Mouse (Mus musculus): ENCODE results near the gene Ctxn1.
"Not testable (repeated sequence)": the region's sequence is repeated elsewhere in the genome, so short reads cannot be mapped to it uniquely, and the experiment has no call there.

The Ctxn1 gene

DNA sequence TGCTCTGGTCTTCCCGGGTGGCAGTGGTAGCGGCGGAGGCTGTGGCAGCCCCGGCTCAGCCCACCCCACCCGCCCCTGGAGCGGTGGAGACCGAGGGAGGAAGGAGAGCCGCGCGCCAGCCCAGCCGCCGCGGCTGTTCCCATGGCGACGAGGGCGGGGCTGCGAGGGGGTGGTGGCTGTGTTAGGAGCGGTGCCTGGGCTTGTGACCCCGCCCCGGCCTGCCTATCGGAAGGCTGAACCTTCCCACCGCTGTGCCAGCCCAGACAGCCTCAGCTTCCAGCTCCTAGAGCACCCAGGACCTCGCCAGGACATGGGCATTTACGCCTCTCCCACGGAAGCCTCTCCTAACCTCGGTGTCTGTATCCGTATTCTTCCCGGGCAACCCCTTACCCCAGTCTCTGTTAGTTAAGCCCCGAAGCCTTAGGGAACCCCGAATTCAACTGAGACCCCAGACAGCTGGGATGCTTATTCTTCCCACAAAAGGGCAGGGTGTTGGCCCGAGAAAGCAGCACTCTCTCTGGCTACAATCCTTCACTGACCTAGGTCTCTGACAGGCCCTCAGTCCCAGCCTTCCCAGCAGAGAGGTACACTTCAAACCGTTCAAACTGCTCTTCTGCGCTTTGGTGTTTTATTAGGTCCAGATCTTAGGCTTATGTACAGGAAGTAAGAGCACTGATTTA is at the start of gene Ctxn1:
TSS of gene Ctxn1 (minus strand) at position 150 of the 680 bp plus-strand sequence.
- DNase-seq (ENCODE audit: low spot score), result peak; percentile 91

- no peak for DNase-seq (ENCODE audit: low spot score)
Observed at GRCm38 (mm10) chr8:4305838-4306237, 46.8 kb upstream of the Ctxn1 start.

GRCm38 (mm10) chr8:4304124-4304547 is 45.1 kb upstream of the Ctxn1 start:
- DNase-seq (ENCODE audit: low spot score), result peak; percentile 42

DNA sequence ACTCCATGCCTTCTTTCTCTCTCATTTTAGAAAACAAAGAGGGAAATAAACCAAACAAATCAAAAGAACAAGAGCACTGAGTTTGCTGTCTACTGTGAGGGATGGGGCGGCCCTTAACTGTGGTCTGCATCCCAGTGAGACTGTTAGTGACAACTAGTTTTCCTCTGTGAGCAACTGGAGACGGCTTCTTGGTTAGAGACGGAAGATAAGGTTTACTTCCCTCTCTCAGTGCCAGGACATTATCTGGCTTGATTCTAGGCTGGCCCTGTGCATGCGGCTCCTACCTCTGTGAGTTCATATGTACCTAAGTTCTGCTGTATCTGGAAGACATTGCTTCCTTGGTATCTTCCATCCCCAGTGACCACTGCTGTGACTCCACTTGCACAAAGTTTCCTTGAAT is 38.7 kb upstream of the Ctxn1 start:
- DNase-seq (ENCODE audit: low spot score), result no peak

DNA sequence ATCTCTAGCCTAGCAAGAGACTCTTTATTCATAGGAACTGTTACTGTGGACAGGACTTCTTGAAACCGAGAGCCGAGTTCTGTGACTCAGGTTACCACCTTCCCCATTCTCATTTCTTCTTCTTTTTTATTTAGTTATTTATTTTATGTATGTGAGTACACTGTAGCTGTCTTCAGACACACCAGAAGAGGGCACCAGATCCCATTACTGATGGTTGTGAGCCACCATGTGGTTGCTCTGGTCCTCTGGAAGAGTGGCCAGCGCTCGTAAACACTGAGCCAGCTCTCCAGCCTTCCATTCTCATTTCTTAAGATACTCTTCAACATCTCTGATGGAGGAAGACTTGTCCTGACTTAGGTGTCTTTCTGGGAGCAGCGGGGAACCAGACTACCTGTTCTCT is 33.7 kb upstream of the Ctxn1 start:
- DNase-seq (ENCODE audit: low spot score), result no peak

DNA sequence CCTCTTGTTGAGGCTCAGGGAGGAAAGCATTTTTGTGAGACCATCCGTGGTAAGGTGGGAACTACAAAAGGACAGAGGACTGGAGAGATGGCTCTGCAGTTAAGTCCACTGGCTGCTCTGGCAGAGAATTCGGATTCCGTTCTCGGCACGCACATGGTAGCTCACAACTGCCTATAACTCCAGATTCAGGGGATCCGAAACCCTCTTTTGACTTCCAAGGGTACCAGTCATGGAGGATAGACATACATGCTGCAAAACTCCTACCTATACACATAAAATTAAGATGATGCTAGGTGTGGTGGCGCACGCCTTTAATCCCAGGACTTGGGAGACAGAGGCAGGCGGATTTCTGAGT is 17.0 kb upstream of the Ctxn1 start:
- DNase-seq (ENCODE audit: low spot score), result no peak

- peak; percentile 95 for DNase-seq (ENCODE audit: low spot score)
Observed at GRCm38 (mm10) chr8:4275275-4276110, 16.4 kb upstream of the Ctxn1 start, which contains the start of gene Timm44. TSS of gene Timm44 (minus strand) at chr8:4275913.

GRCm38 (mm10) chr8:4269609-4270008 is 10.5 kb upstream of the Ctxn1 start:
- no peak for DNase-seq (ENCODE audit: low spot score)

DNA sequence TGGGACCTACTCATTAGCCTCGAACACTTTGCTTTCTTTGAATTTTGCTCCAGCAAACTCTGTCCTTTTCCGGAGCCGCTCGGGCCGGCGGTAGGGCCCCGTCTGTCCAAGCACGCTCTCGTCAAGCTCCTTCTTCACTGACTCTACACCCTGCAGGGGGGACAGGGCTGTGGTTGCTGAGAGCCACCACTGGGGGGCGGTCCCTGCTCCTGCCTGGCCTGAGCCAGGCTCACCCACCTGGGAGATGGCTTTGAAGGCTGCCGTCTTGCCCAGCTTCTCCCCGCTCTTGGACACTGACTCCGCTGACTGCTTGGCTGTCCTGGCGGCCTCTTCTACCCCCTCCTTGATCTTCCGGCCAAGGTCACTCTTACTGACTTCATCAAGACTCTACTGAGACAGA is 8.6 kb upstream of the Ctxn1 start:
- no peak for DNase-seq (ENCODE audit: low spot score)

- no peak for DNase-seq (ENCODE audit: low spot score)
Observed at GRCm38 (mm10) chr8:4265160-4265914, 6.3 kb upstream of the Ctxn1 start.

DNA sequence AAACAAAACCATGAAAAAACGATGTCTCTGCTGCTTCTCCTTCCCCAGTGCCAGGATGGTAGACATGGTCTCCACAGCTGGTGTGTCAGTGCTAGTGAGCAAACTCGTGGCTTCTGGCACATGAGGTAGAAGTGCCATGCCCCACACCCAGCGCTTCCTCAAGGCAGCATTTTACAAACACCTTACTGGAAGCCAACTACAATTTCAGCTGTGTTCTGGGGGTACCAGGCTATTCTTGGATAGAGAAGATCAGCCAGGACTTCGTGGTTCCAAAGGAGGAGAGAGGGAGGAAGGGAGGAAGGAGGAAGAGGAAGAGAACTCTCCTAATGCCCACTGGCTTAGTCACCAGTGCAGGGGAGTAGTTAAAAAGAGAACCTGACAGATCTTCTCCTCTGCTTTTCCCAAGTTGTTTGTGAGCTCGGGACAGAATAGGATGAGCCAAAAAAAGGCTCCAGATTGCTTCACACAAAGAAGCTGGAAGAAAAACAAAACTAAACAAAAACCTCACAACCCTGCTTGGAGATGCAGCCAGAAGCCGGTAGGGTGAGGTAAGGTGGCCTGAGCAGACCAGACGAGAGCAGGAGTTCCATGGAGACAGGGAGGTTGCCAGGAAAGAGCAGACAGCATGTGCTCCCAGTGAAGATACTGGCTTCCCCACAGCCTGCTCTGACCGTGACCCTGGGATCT is 4.2 kb upstream of the Ctxn1 start:
- no peak for DNase-seq (ENCODE audit: low spot score)

- DNase-seq (ENCODE audit: low spot score), result no peak
Observed at GRCm38 (mm10) chr8:4259805-4260170, 714 bp upstream of the Ctxn1 start.

- DNase-seq (ENCODE audit: low spot score), result no peak
Observed at GRCm38 (mm10) chr8:4258678-4259077, 396 bp downstream of the Ctxn1 start.

DNA sequence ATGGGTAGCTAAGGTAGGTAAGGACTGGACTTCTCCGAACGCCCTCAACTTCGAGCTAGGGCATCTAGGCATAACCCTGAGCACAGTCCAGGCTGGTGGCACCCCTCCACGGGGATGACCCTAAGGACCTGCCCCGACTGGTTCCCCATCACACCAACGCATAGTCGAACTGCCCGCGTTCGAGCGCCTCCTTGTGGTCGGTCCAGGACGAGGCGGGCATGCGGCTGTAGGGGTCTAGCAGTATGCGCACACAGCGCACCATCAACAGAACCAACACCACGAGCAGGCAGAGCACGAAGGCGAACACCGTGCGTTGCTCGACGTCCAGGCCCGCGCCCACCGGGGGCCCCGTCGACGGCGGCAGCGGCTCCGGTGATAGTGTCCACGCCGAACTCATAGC is 841 bp downstream of the Ctxn1 start:
- peak; percentile 72 for DNase-seq (ENCODE audit: low spot score)

GRCm38 (mm10) chr8:4257350-4257749 is 1.7 kb downstream of the Ctxn1 start:
- no peak for DNase-seq (ENCODE audit: low spot score)

DNA sequence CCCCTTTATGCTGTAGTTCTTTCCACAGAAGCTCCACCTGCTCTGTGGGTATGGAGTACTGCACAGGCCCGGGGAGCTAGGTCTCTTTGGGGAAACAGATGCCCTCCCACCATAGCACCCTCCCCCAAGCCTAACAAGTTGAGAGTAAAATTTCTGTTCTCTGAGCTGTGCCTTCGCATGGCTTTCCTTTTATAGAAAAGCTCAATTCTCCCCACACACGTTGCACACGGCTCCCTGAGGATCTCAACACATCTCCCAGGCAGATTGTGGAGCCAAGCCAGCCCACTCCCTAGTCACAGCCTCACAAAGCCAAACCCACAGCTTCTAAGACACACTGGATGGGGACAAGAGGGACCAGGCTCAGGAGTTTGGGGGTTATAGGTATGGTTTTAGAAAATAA is 2.2 kb downstream of the Ctxn1 start:
- no peak for DNase-seq (ENCODE audit: low spot score)

GRCm38 (mm10) chr8:4255471-4255870 is 3.6 kb downstream of the Ctxn1 start:
- DNase-seq (ENCODE audit: low spot score), result not testable (repeated sequence)

DNA sequence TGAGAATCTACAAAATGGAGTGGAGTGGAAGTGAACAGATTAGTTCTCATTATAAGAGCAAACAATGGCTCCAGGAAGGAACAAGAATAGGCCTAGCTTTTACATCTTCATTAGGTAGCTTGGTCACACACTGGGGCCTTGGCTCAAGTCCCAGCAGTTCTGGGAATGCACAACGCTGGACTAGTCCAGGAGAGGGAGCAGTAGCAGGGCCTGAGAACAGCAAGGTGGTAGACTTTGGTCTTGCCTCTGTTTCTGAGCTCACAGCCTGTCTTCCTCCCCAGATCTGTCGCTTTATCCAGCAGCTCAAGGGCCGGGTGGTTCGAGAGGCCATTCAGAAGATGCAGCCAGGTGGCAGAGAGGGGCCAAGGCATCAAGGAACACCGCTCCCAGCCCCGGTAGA is 5.1 kb downstream of the Ctxn1 start:
- DNase-seq (ENCODE audit: low spot score), result no peak

GRCm38 (mm10) chr8:4252934-4253841 is 5.9 kb downstream of the Ctxn1 start, which contains the start of gene Snapc2:
TSS of gene Snapc2 (plus strand) at chr8:4253080.
- peak; percentile 94 for DNase-seq (ENCODE audit: low spot score)

DNA sequence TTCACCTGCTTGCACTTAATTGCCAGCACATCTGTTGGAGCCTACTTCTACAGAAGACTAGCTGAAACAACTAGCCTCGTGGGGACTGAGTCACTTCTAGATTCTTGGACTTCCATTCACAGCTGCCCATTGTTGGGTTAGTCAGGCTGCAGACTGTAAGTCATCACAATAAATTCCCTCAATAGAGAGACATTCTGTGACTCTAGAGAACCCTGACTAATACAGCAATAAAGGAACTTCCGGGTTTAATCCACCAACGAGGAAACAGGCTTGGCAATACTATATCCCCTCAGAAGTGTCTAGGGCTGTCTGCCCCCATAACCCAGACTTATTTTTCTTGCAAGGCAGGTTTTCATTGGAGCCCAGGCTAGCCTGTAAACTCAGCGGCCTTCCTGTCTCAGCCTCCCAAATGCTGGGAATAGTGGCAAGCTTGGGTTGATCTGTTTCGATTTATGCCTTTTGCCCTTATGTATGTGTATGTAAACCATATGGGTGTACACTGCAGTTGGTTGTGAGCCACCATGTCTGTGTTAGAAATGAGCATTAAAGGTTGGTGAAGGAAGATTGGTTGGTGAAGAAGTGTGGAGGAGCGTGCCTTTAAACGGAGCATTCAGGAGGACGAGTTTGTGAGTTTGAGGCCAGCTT is 6.8 kb downstream of the Ctxn1 start:
- DNase-seq (ENCODE audit: low spot score), result no peak
